Mouse (Mus musculus) thymus, adult 2 months (tissue): ENCODE measurements around the gene Zfp651. TPM values are rescaled to one million over a fixed set of nuclear protein-coding genes. Genes with fewer than 3 reads are reported as not detected.

ENCODE experiments used
- DNase-seq: peaks from one replicate; pipeline ENCODE4 v3.0.0; 2021
- H3K27ac ChIP-seq: fragments of 200-500 bp; 2 replicates; pipeline ENCODE4 v1.5.1; 2012; ENCODE audit warnings: low read length, control low read depth; ENCODE audit not compliant: control insufficient read depth, insufficient read depth
- H3K27me3 ChIP-seq: fragments of 200-500 bp; 2 replicates; pipeline ENCODE4 v1.6.1; 2012; ENCODE audit warnings: mild to moderate bottlenecking, low read length, moderate library complexity, mixed read lengths; ENCODE audit not compliant: control insufficient read depth, insufficient read depth
- H3K36me3 ChIP-seq: fragments of 200-500 bp; 2 replicates; pipeline ENCODE4 v1.6.1; 2012; ENCODE audit warnings: mild to moderate bottlenecking, low read length, moderate library complexity; ENCODE audit not compliant: control insufficient read depth, insufficient read depth
- H3K4me1 ChIP-seq: fragments of 200-500 bp; replicated peaks from 2 replicates; pipeline ENCODE4 v1.6.1; 2012; ENCODE audit warnings: low read length; ENCODE audit not compliant: control insufficient read depth, insufficient read depth
- H3K4me3 ChIP-seq: fragments of 200-500 bp; 2 replicates; pipeline ENCODE4 v1.5.1; 2012; ENCODE audit warnings: mild to moderate bottlenecking, low read length, control low read depth, moderate library complexity; ENCODE audit not compliant: control insufficient read depth, insufficient read depth
- CTCF ChIP-seq: fragments of 200-500 bp; IDR thresholded peaks from 2 replicates; pipeline ENCODE4 v1.5.1; 2012; ENCODE audit warnings: mild to moderate bottlenecking, control low read depth, low read length, moderate library complexity, borderline replicate concordance; ENCODE audit not compliant: control insufficient read depth, poor library complexity, insufficient read depth; ENCODE audit errors: extremely low read depth
- POLR2A ChIP-seq: fragments of 200-500 bp; IDR thresholded peaks from 2 replicates; pipeline ENCODE4 v1.6.1; 2012; ENCODE audit warnings: mild to moderate bottlenecking, low read length, control low read depth, moderate library complexity; ENCODE audit not compliant: control insufficient read depth, poor library complexity, insufficient read depth; ENCODE audit errors: extremely low read depth
- whole genome bisulfite sequencing: fragments of 180-500 bp; shearing (Covaris S2); methylation state at CpG from one replicate; pipeline ENCODE4 v1.1.7; 2018; 5-methylcytosine and 5-hydroxymethylcytosine counted together
- polyA plus RNA-seq: library from polyadenylated mRNA; depleted of rRNA; stranded (reverse); fragments of >200 nt; gene quantifications from 2 replicates; pipeline ENCODE4 v1.2.3, GENCODE M21; 2012; rRNA removed

Zfp651 gene
- polyA plus RNA-seq, result 6.9 and 12.2 TPM in 2 replicates

DNA sequence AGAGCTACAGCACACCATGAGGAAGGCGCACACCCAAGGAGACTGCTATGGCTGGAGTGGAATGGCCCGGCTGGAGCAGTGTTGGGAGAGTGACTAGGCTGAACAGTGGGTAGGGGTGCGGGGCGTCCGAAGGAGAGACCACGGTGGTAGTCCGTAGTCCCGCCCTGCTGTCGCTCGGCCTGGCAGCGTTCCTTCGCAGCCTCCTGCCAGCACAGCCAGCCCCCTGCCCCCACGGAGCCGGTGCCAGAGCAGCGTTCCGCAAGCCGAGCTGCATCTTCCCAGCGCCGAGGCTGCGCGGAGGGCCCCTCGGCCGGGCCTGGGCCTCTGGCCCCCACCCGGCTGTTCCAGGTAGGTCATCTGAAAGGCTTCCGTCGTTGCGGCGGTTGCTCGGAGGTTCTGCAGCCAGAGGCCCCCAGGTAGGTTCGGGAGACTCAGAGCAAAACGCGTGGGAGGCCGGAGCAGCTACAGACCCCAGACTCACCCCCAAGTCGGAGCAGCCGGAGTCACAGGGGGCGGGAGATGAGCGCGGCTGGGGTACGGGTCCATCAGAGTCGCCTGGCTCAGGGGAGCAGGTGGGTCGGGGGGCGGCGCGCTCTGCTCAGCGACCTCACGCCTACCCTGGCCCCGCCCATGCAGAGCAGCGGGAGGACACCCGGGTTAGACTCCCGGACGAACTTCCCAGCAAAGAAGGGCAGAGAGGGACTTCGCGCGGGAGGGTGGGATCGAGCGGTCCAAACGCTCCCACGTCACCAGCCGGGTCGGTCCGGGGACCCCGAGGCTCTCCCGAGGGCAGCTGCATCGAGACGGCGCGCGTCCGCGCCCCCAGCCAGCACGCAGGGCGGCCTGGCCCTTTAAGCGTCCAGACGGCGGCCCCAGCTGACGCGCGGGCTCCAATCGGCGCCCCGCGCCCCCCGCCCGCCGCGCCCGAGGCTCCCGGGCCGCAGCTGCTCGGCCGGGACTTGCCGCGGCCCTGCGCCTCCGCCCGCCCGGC, at the start of gene Zfp651:
Gene Zfp651 (plus strand): TSS at position 240 of the 991 bp plus-strand sequence.
- no peak for DNase-seq
- TF ChIP-seq CTCF (no peak), POLR2A (no peak)
- Histone ChIP-seq H3K27me3 (peaks cover 19% of the 10 kb centered on the region), H3K4me1 (peaks cover 25% of the 10 kb centered on the region), H3K27ac (no peak within 1 kb of the TSS), H3K4me3 (peak within 1 kb of the TSS; percentile 36), H3K36me3 (peaks cover 21% of the 10 kb centered on the region)
- WGBS, result 4% methylated on average over 96 of the region's 97 CpGs

GRCm38 (mm10) chr9:121709898-121710583, 49.1 kb upstream of the Zfp651 start, which contains the start of gene Ss18l2:
Ss18l2 (plus strand) TSS chr9:121710329.
- DNase-seq, result peak; percentile 97
- WGBS, result 6% methylated on average over 37 of the region's 37 CpGs

DNA sequence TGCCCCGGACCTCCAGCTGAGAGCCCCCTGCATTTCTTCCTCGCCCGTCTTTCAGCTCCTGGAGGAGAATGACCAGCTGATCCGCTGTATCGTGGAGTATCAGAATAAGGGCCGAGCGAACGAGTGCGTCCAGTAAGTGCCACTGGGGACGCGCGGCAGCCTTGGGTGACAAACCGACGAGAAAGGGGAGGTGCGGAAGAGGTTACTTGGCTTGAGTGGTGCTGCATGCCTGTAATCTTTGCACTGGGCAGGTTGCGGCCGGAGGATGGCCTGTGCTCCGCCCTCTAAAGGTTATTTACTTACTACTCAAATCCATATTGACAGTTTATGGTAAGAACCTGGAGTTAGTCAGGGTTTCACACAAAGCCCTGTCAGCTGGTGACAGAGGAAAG, 48.5 kb upstream of the Zfp651 start:
- Histone ChIP-seq H3K4me1 (peaks cover 10% of the 10 kb centered on the region), H3K27ac (no peak overlapping the region)
- WGBS, result under 1% methylated on average over 18 of the region's 18 CpGs

More at GRCm38 (mm10) chr9:121709898-121710583, 49.1 kb upstream of the Zfp651 start, which contains the start of gene Ss18l2:
- Histone ChIP-seq H3K4me3 (peak within 1 kb of the TSS; percentile 90), H3K27ac (no peak within 1 kb of the TSS), H3K27me3 (no peaks in the 10 kb centered on the region), H3K36me3 (peaks cover 7% of the 10 kb centered on the region), H3K4me1 (peaks cover 13% of the 10 kb centered on the region)
- TF ChIP-seq CTCF (peak; percentile 60; the same call in 1 of the 2 replicates), POLR2A (peak; percentile 43; the same call in 1 of the 2 replicates)

GRCm38 (mm10) chr9:121717048-121717447, 42.1 kb upstream of the Zfp651 start:
- Histone ChIP-seq H3K36me3 (peaks cover 7% of the 10 kb centered on the region), H3K4me3 (no peak overlapping the region), H3K4me1 (peaks cover 9% of the 10 kb centered on the region), H3K27me3 (no peaks in the 10 kb centered on the region), H3K27ac (no peak overlapping the region)
- 94% methylated on average over 2 of the region's 2 CpGs for WGBS
- DNase-seq, result no peak
- TF ChIP-seq POLR2A (no peak), CTCF (no peak)

More for the DNA sequence above, 48.5 kb upstream of the Zfp651 start:
- H3K36me3 ChIP-seq, result peaks cover 7% of the 10 kb centered on the region
- DNase-seq, result no peak
- H3K27me3 ChIP-seq, result no peaks in the 10 kb centered on the region
- no peak for TF ChIP-seq CTCF
- no peak for TF ChIP-seq POLR2A
- H3K4me3 ChIP-seq, result peak overlapping the region; percentile 90

DNA sequence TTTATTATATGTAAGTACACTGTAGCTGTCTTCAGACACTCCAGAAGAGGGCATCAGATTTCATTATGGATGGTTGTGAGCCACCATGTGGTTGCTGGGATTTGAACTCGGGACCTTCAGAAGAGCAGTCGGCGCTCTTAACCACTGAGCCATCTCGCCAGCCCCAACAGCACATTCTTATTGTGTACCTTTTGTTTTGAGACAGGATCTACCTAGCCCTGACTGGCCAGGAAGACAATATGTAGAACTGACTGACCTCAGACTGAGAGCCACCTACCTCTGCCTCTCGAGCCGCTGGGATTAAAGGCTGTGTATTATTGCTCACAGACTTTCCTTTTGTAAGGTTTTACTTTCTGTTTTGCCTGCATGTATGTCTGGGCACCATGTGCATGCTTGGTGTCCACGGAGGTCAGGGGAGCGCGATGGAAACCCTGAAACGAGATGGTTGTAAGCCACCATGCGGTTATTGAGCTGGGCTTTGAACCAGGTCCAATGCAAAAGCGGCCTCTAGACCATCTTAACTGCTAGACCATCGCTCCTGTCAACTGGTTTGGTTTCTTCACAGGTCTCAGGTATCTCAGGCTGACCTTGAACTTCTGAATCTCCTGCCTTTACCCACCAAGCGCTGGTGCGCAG, 40.9 kb upstream of the Zfp651 start:
- DNase-seq, result peak; percentile 19
- TF ChIP-seq CTCF (no peak), POLR2A (no peak)
- Histone ChIP-seq H3K4me3 (peak overlapping the region; percentile 54), H3K4me1 (peaks cover 9% of the 10 kb centered on the region), H3K27ac (peak overlapping the region; percentile 69), H3K27me3 (no peaks in the 10 kb centered on the region), H3K36me3 (no peaks in the 10 kb centered on the region; the same call in 1 of the 2 replicates)
- WGBS, result 72% methylated on average over 15 of the region's 15 CpGs
